Mouse (Mus musculus) cerebellum, adult 2 months (tissue): ENCODE measurements around the gene Etv6. TPM values are rescaled to one million over a fixed set of nuclear protein-coding genes. Genes with fewer than 3 reads are reported as not detected.

Experiments
- DNase-seq, 2 experiments: peaks; one replicate each; pipeline ENCODE4 v3.0.0; 2021
- H3K27ac ChIP-seq: fragments of 200-500 bp; 2 replicates; pipeline ENCODE4 v1.5.1; 2012; ENCODE audit warnings: low read length, control low read depth, inconsistent platforms; ENCODE audit not compliant: insufficient read depth
- H3K27me3 ChIP-seq: fragments of 200-500 bp; 2 replicates; pipeline ENCODE4 v1.6.1; 2012; ENCODE audit warnings: inconsistent platforms, mild to moderate bottlenecking, low read length, moderate library complexity; ENCODE audit not compliant: control insufficient read depth, insufficient read depth
- H3K4me1 ChIP-seq: fragments of 200-500 bp; 2 replicates; pipeline ENCODE4 v1.6.1; 2011; ENCODE audit warnings: low read length; ENCODE audit not compliant: control insufficient read depth, insufficient read depth
- H3K4me3 ChIP-seq: fragments of 200-500 bp; replicated peaks from 2 replicates; pipeline ENCODE3; 2011; ENCODE audit warnings: mild to moderate bottlenecking, low read depth, low read length, control low read depth; ENCODE audit not compliant: insufficient read depth
- CTCF ChIP-seq: fragments of 200-500 bp; IDR thresholded peaks from 2 replicates; pipeline ENCODE4 v1.5.1; 2011; ENCODE audit warnings: low read depth, mild to moderate bottlenecking, control low read depth, low read length, moderate library complexity, borderline replicate concordance; ENCODE audit not compliant: insufficient read depth
- POLR2A ChIP-seq: fragments of 200-500 bp; IDR thresholded peaks from 2 replicates; pipeline ENCODE4 v1.6.1; 2011; ENCODE audit warnings: low read length, control low read depth, borderline replicate concordance; ENCODE audit not compliant: insufficient read depth
- WGBS: fragments of 180-500 bp; shearing (Covaris S2); methylation state at CpG from one replicate; pipeline ENCODE4 v1.1.7; 2018; 5-methylcytosine and 5-hydroxymethylcytosine counted together
- polyA plus RNA-seq: library from polyadenylated mRNA; depleted of rRNA; stranded (reverse); fragments of >200 nt; gene quantifications from 2 replicates; pipeline ENCODE4 v1.2.3, GENCODE M21; 2012; rRNA removed

Gene Etv6
- polyA plus RNA-seq, 1 experiment: 8.9 TPM

- DNase-seq: no peak
These were observed 262.6 kb downstream of the Etv6 start for GRCm38 (mm10) chr6:134297884-134298619.

GRCm38 (mm10) chr6:134301951-134302350 lies 266.5 kb downstream of the Etv6 start:
- Histone ChIP-seq H3K27me3 (no peaks in the 10 kb centered on the region), H3K4me1 (no peaks in the 10 kb centered on the region), H3K4me3 (no peak overlapping the region), H3K27ac (no peak overlapping the region)
- DNase-seq: no peak
- 93% methylated on average over 1 of the region's 1 CpGs for WGBS
- no peak for TF ChIP-seq CTCF
- no peak for TF ChIP-seq POLR2A

More at GRCm38 (mm10) chr6:134297884-134298619, 262.6 kb downstream of the Etv6 start:
- H3K4me1 ChIP-seq: no peaks in the 10 kb centered on the region; the same call in 1 of the 2 replicates
- no peak for TF ChIP-seq CTCF
- 78% methylated on average over 13 of the region's 13 CpGs for WGBS
- H3K4me3 ChIP-seq: no peak overlapping the region
- no peaks in the 10 kb centered on the region for H3K27me3 ChIP-seq
- H3K27ac ChIP-seq: no peak overlapping the region

GRCm38 (mm10) chr6:134311346-134311745 lies 275.8 kb downstream of the Etv6 start:
- H3K27me3 ChIP-seq: no peaks in the 10 kb centered on the region
- no peak overlapping the region for H3K4me3 ChIP-seq
- WGBS: 74% methylated on average over 4 of the region's 4 CpGs
- H3K27ac ChIP-seq: no peak overlapping the region
- DNase-seq: no peak
- no peaks in the 10 kb centered on the region for H3K4me1 ChIP-seq
- no peak for TF ChIP-seq POLR2A
- TF ChIP-seq CTCF: no peak

- H3K27me3 ChIP-seq: no peaks in the 10 kb centered on the region
- WGBS: 94% methylated on average over 8 of the region's 8 CpGs
- H3K4me3 ChIP-seq: no peak overlapping the region
- no peak overlapping the region for H3K27ac ChIP-seq
- DNase-seq: no peak
- TF ChIP-seq POLR2A: no peak
- TF ChIP-seq CTCF: no peak
- no peaks in the 10 kb centered on the region; the same call in 1 of the 2 replicates for H3K4me1 ChIP-seq
These were observed 277.1 kb downstream of the Etv6 start for GRCm38 (mm10) chr6:134312571-134312970.

- Histone ChIP-seq H3K27ac (no peak overlapping the region), H3K4me1 (no peaks in the 10 kb centered on the region; the same call in 1 of the 2 replicates), H3K4me3 (no peak overlapping the region), H3K27me3 (no peaks in the 10 kb centered on the region)
- TF ChIP-seq POLR2A (no peak), CTCF (no peak)
- WGBS: 13% methylated on average over 13 of the region's 13 CpGs
- no peak for DNase-seq
These were observed 281.9 kb downstream of the Etv6 start for GRCm38 (mm10) chr6:134317371-134317770.

Other genes starting within 250 kb of the Etv6 start
- not detected in 2 replicates for gene Kap, start 181.9 kb upstream of the Etv6 start, polyA plus RNA-seq